Mouse (Mus musculus) v-Abl transformed pro-B cells (cell line): ENCODE measurements around the gene Mgll.

ENCODE experiments used
- in situ Hi-C, 2 experiments: fragments of 400-800 bp; cut with MboI; formaldehyde crosslinking; loops; one replicate each; pipeline ENCODE4 v1.15.1; 2025; ENCODE audit not compliant: unreplicated experiment in 2 of 2

Gene Mgll

DNA sequence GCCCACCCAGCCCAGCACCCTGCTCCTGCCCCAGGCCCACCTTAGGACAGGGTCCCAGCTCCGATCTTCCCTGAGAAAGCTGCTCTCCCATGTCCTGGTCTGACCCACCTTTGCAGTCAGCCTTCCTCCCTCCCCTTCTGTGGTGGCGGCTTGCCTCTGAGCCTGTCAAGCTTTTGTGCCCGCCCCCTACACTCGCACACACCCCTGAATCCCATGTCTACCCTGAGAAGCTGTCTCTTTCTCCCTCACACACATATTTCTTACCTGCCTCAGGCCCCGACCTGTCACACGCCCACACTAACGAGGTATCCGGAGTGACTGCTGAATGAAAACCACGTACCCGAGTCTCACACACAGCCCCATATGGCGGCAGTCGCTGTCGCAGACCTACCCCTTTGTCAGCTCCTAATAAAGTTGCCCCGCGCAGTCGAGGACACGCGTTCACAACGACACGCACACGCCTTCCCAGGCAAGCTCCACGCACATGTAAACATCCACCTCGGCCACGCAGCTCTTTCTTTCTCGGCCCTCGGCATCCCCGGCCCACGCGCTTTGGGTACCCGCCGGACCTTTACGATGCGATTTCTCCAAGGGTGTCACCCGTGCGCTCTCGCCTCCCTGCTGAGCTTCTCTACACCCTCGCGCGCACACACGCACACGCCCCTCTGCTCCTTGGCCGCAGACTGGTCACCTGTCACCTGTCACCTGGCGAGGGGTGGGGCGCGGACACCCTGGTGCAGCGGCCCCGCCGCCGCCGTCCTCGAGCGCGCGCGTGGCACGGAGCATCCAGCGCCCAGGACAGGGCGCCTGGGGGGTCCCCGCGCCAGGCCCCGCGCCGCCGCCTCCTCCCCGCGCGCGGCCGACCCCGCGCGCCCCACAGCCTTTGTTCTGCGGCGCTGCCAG is 150.0 kb downstream of the Mgll start:
- in situ Hi-C loops: loop anchor here in 1 of 2 experiments (25.0 kb wide), 1 partner anchor 762 kb away; no protein-coding TSS in a partner anchor

DNA sequence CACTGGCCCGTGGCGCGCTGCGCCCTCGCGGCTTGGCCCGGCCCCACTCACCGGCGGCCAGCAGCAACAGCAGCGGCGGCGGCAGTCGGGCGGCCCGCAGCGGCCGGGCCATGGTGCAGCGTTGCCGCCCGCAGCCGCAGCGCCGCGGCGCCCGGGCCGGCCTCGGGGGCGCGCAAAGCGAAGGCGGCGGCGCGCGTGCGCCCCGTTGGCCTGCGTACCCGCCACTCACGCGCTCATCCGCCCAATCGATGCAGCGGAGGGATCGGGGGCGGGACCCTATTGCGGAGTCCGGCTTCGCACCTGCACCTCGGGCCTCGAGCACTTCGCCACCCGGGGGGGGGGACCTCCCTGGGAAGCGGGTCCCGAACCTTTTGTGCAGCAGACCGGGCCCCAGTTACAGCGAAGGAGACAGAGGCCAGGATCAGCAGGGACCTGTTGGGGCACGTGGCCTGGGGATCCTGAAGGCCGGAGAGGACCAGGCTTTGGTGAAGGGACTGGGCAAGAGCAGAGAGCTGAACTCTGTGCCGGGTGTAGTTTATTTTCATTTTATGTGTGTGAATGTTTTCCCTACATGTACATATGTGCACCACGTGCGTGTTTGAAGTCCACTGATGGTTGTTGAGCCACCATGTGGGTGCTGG is 150.8 kb downstream of the Mgll start, which contains the start of gene Podxl2:
TSS of gene Podxl2 (minus strand) at position 177 of the 641 bp plus-strand sequence.
- in situ Hi-C loops: loop anchor here in 1 of 2 experiments (25.0 kb wide), 1 partner anchor 763 kb away; no protein-coding TSS in a partner anchor
